Mouse (Mus musculus) forebrain, embryonic 13.5 days (tissue): Measurements from ENCODE around the gene Add2. TPM values are rescaled to one million over a fixed set of nuclear protein-coding genes. Genes with fewer than 3 reads are reported as not detected.

ENCODE experiments used
- ATAC-seq: fragments of 200-750 bp; cut with Nextera tagmentation; 2 replicates; pipeline ENCODE4 v1.8.0; 2017
- H3K27ac ChIP-seq: fragments of 300-500 bp; sonication (generic); 2 replicates; pipeline ENCODE4 v1.5.1; 2015; ENCODE audit warnings: inconsistent platforms, mild to moderate bottlenecking, moderate library complexity
- H3K27me3 ChIP-seq: fragments of 300-500 bp; sonication (generic); 2 replicates; pipeline ENCODE4 v1.6.1; 2015; ENCODE audit warnings: mild to moderate bottlenecking, inconsistent platforms
- H3K36me3 ChIP-seq: fragments of 300-500 bp; sonication (generic); 2 replicates; pipeline ENCODE4 v1.6.1; 2015; ENCODE audit warnings: mild to moderate bottlenecking, inconsistent platforms; ENCODE audit not compliant: poor library complexity, severe bottlenecking
- H3K4me1 ChIP-seq: fragments of 300-500 bp; sonication (generic); 2 replicates; pipeline ENCODE4 v1.6.1; 2015; ENCODE audit warnings: inconsistent platforms
- H3K4me2 ChIP-seq: fragments of 300-500 bp; sonication (generic); 2 replicates; pipeline ENCODE4 v1.6.1; 2015; ENCODE audit warnings: inconsistent platforms, mild to moderate bottlenecking, moderate library complexity
- H3K4me3 ChIP-seq: fragments of 300-500 bp; sonication (generic); 2 replicates; pipeline ENCODE4 v1.5.1; 2015; ENCODE audit warnings: mild to moderate bottlenecking, inconsistent platforms
- H3K9ac ChIP-seq: fragments of 300-500 bp; sonication (generic); 2 replicates; pipeline ENCODE4 v1.6.1; 2015; ENCODE audit warnings: mild to moderate bottlenecking, inconsistent platforms
- H3K9me3 ChIP-seq: fragments of 300-500 bp; sonication (generic); replicated peaks from 2 replicates; pipeline ENCODE4 v1.6.1; 2016; ENCODE audit warnings: inconsistent platforms
- WGBS: fragments of 180-500 bp; shearing (Covaris S2); methylation state at CpG from one replicate; pipeline ENCODE4 v1.1.7; 2015; 5-methylcytosine and 5-hydroxymethylcytosine counted together
- polyA plus RNA-seq: library from polyadenylated mRNA; unstranded; fragments of >200 nt; fragmentation: Nextera tagmentation; extraction: Ambion mirVana; gene quantifications from 2 replicates; pipeline ENCODE4 v1.2.1, GENCODE M21; 2015

Add2 gene
- polyA plus RNA-seq, 1 experiment from 2014 or later: 155 TPM

DNA sequence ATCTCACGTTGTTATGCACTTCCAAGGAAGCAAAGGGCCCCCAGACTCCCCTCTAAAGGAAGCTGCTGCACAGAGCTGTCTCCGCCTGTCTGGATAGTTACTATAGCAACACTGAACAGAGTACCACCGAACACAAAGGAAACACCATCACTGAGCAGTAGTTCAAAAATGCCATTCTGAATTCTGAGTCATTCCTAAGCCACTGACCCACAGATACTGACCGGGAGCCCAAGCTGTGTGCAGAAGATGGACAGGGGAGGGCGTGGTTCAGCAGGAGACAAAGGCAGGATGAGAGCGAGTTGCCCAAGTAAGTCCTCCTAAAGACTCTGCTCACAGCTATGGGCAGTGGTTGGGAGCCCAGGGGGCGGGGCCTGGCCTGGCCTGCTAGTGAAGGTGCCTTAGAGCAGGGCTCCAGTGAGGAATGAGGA is 23.6 kb downstream of the Add2 start:
- H3K36me3 ChIP-seq: no peaks in the 10 kb centered on the region
- H3K4me3 ChIP-seq: peak overlapping the region; percentile 9; the same call in 1 of the 2 replicates
- peak overlapping the region; percentile 98 for H3K27ac ChIP-seq
- H3K9me3 ChIP-seq: no peaks in the 10 kb centered on the region
- ATAC-seq: peak; percentile 86
- H3K4me2 ChIP-seq: peak overlapping the region; percentile 49
- H3K27me3 ChIP-seq: no peaks in the 10 kb centered on the region
- H3K4me1 ChIP-seq: peaks cover 68% of the 10 kb centered on the region
- WGBS: 7% methylated on average over 7 of the region's 7 CpGs
- H3K9ac ChIP-seq: peak overlapping the region; percentile 61

DNA sequence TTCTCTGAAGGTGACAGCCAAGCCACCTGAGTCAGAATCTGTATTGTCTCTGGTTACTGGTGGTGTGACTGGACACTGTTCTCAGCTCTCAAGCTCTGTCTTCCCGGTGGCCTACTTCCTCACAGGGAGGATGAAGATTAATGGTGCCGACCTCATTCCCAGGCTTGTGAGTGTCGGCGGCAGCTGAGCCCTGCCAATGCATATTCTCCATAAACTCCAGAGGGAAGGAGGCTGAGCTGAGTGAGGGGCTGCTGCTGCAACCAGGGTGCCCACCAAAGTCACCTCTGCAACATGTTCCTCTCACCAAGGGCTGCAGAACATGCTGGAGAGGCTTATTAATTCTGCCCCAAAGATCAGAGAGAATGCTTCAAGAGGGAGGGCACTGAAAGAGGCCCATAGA is 24.1 kb downstream of the Add2 start:
- ATAC-seq: peak; percentile 28
- Histone ChIP-seq H3K4me2 (peak overlapping the region; percentile 49), H3K27ac (peak overlapping the region; percentile 98), H3K4me3 (peak overlapping the region; percentile 9; the same call in 1 of the 2 replicates), H3K9ac (peak overlapping the region; percentile 61), H3K4me1 (peaks cover 71% of the 10 kb centered on the region), H3K27me3 (no peaks in the 10 kb centered on the region), H3K9me3 (no peaks in the 10 kb centered on the region), H3K36me3 (no peaks in the 10 kb centered on the region)
- 20% methylated on average over 4 of the region's 4 CpGs for WGBS

DNA sequence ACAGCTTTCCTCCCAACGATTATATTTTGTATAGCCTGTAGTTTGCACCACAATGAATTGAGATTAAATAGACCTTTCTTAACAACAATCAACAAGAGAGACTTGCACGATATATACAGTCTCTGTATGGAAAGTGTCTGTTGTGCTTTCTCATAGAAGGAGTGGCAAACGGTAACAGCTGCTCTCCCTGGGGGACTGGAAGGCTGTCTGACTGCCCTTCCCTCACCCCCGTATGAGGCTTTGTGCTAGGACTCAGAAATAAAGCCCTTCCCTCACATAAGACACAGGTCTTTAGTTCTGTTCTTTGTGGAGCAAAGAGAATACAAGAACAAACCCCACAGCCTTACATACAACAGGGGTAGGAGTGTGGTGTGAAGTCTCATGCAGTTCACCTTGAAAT is 24.6 kb downstream of the Add2 start:
- H3K9ac ChIP-seq: peak overlapping the region; percentile 61
- 4% methylated on average over 4 of the region's 4 CpGs for WGBS
- no peaks in the 10 kb centered on the region for H3K36me3 ChIP-seq
- no peak overlapping the region for H3K4me3 ChIP-seq
- peak overlapping the region; percentile 98 for H3K27ac ChIP-seq
- peak; percentile 23 for ATAC-seq
- H3K27me3 ChIP-seq: no peaks in the 10 kb centered on the region
- H3K9me3 ChIP-seq: no peaks in the 10 kb centered on the region
- peaks cover 72% of the 10 kb centered on the region for H3K4me1 ChIP-seq
- peak overlapping the region; percentile 49 for H3K4me2 ChIP-seq

DNA sequence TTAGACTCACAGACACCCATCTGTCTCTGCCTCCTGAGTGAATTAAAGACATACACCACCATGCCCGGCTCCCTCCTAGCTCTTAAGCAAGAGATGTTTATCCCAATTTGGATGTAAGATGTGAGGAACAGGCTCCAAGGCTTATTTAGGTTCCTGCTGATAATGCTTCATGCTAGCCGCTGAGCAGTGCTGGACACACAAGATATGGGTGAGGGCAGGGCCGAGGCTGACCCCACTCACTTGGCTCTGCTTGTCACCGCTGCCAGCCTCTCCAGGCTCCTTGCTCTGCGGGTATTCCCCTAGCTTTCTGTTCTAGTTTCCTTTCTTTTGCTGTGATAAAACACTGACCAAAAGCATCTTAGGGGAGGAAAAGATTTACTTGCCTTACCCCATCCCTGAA is 25.1 kb downstream of the Add2 start:
- peak overlapping the region; percentile 49 for H3K4me2 ChIP-seq
- ATAC-seq: no peak
- H3K27ac ChIP-seq: peak overlapping the region; percentile 98
- no peak overlapping the region for H3K4me3 ChIP-seq
- H3K9ac ChIP-seq: peak overlapping the region; percentile 61
- H3K36me3 ChIP-seq: no peaks in the 10 kb centered on the region
- peaks cover 73% of the 10 kb centered on the region for H3K4me1 ChIP-seq
- no peaks in the 10 kb centered on the region for H3K9me3 ChIP-seq
- H3K27me3 ChIP-seq: no peaks in the 10 kb centered on the region
- 60% methylated on average over 5 of the region's 5 CpGs for WGBS

DNA sequence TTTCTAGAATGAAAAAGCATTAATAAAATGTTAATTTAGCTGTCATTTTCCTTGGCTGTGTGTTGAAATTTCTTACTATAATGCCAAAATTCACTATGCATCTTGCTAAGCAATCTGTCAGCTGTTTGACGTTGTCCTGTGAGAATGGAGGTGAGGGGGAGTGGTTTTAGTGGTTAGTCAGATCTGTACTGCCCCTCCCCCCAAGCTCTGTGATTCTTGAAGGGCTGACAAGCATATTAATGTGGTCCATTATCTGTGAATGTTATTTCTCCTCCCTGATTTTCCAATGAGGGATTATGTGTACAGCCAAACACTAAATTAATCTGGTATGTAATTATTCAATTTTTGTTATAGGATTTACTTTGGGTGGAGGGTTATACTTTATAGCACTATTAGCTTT is 30.0 kb downstream of the Add2 start:
- no peak overlapping the region for H3K4me3 ChIP-seq
- H3K27me3 ChIP-seq: no peaks in the 10 kb centered on the region
- peak overlapping the region; percentile 43; the same call in 1 of the 2 replicates for H3K4me2 ChIP-seq
- H3K27ac ChIP-seq: peak overlapping the region; percentile 96
- WGBS: 0% methylated on average over 1 of the region's 1 CpGs
- H3K9me3 ChIP-seq: no peaks in the 10 kb centered on the region
- no peaks in the 10 kb centered on the region for H3K36me3 ChIP-seq
- peaks cover 78% of the 10 kb centered on the region for H3K4me1 ChIP-seq
- H3K9ac ChIP-seq: no peak overlapping the region
- ATAC-seq: peak; percentile 44

DNA sequence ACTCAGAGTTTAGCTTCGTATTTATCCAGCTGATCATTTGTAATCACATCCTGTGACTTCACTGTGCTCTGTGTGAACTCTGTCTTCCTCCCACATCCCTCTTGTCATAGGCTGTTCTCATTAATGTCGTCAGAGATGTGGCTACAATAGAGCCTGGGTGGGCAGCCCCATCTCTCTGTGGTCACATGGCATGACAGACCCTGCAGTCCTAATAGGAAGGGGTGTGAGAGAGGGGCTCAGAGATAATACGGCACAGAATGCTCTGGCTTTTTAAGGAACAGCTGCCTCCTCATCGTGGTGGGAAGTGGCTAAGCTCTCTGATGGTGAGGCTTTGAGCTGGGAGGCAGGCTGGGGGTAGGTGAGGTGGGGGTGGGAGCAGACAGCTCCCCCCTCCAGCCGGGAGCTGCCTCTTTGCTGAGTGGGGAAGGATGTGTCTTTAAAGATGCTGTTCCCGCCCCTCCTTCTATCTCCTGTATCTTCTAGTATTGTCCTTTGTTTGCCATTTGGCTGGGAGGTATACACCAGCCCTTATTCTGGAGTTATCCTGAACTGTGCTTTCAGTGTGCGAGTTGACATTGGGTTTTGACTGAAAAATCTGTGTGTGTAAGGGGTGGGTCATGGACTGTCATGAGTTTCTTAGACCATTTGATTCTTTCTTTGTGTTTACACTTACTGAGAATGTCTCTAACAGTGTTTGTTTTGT is 30.8 kb downstream of the Add2 start:
- Histone ChIP-seq H3K36me3 (no peaks in the 10 kb centered on the region), H3K4me1 (peaks cover 78% of the 10 kb centered on the region), H3K4me3 (no peak overlapping the region), H3K27ac (peak overlapping the region; percentile 96), H3K27me3 (no peaks in the 10 kb centered on the region), H3K4me2 (peak overlapping the region; percentile 43), H3K9ac (peak overlapping the region; percentile 54), H3K9me3 (no peaks in the 10 kb centered on the region)
- ATAC-seq: peak; percentile 86
- 19% methylated on average over 7 of the region's 7 CpGs for WGBS

DNA sequence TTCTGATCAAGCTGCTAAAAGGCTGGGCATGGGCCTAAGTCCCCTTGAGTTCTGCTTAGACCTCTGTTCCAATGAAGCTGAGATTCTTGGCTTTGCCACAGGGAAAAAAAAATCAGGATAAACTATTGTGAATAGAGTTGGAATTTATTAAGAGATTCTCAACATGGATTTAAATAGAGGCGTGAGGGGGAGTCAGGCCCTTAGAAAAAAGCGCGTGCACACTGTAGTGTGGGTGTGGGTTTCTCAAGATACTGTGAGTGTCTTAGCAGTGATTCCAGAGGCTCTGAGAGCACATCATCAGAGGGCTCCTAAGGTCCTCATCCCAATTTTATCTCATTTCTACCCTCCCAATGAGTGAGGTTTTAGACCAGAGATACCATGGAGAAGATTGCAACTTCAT is 31.7 kb downstream of the Add2 start:
- Histone ChIP-seq H3K4me1 (peaks cover 85% of the 10 kb centered on the region), H3K9me3 (no peaks in the 10 kb centered on the region)
- 82% methylated on average over 3 of the region's 3 CpGs for WGBS

DNA sequence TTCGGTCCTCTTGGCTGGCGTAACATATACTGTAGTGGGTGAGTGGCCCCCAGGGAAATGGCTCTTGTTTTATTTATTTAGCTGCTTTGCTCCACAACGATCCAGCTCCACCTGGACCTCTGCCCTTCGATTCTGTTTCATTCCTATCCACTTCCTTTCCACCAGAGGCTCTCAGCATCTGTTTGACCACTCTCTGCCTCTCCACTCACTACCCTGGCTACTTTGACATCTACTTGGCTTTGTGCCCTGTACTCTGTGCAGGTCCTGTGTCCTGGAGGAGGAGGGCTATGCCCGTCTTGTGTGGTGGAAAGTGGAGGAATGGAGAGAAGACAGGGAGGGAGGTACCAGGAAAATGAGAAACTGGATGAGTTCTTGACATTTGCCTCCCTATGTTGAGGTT is 33.7 kb downstream of the Add2 start:
- H3K9ac ChIP-seq: no peak overlapping the region
- H3K4me2 ChIP-seq: peak overlapping the region; percentile 25; the same call in 1 of the 2 replicates
- H3K4me1 ChIP-seq: peaks cover 98% of the 10 kb centered on the region
- H3K4me3 ChIP-seq: no peak overlapping the region
- H3K9me3 ChIP-seq: no peaks in the 10 kb centered on the region
- no peaks in the 10 kb centered on the region for H3K36me3 ChIP-seq
- H3K27ac ChIP-seq: peak overlapping the region; percentile 96
- 62% methylated on average over 5 of the region's 5 CpGs for WGBS
- no peak for ATAC-seq
- no peaks in the 10 kb centered on the region for H3K27me3 ChIP-seq

More for the DNA sequence above, 31.7 kb downstream of the Add2 start:
- H3K27ac ChIP-seq: peak overlapping the region; percentile 96
- H3K9ac ChIP-seq: no peak overlapping the region; the same call in 1 of the 2 replicates
- H3K36me3 ChIP-seq: no peaks in the 10 kb centered on the region
- ATAC-seq: no peak
- peak overlapping the region; percentile 43; the same call in 1 of the 2 replicates for H3K4me2 ChIP-seq
- H3K4me3 ChIP-seq: no peak overlapping the region
- no peaks in the 10 kb centered on the region for H3K27me3 ChIP-seq

DNA sequence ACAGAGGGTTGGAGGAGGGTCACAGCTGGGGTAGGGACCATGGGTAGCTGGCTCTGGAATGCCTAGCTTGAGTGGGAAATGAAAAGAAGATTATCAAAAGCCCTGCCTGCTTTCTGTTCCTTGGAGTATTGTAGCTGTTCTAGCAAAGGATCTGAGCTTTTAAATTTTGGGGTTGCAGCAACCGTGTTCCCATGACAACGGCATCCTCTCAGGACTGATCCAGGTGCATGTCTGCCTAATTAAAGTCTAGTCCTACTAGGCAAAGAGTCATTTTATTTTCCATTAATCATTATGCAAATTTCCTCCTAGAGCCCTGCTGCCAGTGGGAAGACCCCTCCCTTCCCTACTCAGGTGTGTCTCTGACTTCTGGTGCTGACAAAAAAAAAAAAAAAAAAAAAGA is 34.2 kb downstream of the Add2 start:
- no peak; the same call in 1 of the 2 replicates for ATAC-seq
- Histone ChIP-seq H3K36me3 (no peaks in the 10 kb centered on the region), H3K4me1 (peaks cover 97% of the 10 kb centered on the region), H3K4me2 (peak overlapping the region; percentile 25; the same call in 1 of the 2 replicates), H3K9ac (no peak overlapping the region), H3K4me3 (no peak overlapping the region), H3K27me3 (no peaks in the 10 kb centered on the region), H3K27ac (peak overlapping the region; percentile 96), H3K9me3 (no peaks in the 10 kb centered on the region)
- WGBS: 49% methylated on average over 2 of the region's 2 CpGs

DNA sequence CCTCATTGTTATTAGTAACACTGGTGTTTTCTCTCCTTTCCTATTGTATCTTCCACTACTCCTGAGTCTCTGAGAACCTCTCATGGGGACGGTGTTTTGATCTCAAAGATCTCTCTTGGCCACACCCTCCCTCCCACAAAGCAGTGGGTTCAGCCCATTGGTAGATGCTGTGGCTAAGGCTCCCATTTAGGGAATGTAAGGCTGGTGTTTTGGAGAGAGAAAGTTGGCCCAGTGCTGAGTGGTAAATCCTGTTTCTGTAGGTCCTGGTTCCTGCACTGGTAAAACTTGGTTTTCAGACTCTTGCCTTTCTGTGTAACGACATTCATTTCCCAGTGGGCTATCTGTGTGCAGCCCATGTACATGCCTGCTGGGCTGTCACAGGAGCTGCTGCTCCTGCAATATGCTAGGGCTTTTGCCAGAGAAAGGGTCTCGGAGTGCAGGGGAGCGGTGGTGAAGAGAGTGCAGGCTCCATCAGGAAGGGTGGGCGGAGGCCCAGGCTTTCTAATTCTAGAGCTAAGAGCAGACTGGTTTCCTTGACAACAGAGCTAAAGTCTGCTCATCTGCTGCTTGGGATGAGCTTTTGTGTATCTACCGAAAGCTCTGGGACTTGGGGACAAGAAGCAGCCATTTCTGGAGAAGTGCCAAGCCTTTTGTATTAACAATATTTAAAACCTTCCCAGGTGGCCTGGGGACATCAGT is 36.0 kb downstream of the Add2 start:
- Histone ChIP-seq H3K36me3 (no peaks in the 10 kb centered on the region), H3K4me2 (peak overlapping the region; percentile 28), H3K4me3 (no peak overlapping the region), H3K27me3 (no peaks in the 10 kb centered on the region), H3K9ac (no peak overlapping the region), H3K4me1 (peaks cover 95% of the 10 kb centered on the region), H3K27ac (peak overlapping the region; percentile 96), H3K9me3 (no peaks in the 10 kb centered on the region)
- ATAC-seq: peak; percentile 80
- WGBS: 17% methylated on average over 6 of the region's 6 CpGs

DNA sequence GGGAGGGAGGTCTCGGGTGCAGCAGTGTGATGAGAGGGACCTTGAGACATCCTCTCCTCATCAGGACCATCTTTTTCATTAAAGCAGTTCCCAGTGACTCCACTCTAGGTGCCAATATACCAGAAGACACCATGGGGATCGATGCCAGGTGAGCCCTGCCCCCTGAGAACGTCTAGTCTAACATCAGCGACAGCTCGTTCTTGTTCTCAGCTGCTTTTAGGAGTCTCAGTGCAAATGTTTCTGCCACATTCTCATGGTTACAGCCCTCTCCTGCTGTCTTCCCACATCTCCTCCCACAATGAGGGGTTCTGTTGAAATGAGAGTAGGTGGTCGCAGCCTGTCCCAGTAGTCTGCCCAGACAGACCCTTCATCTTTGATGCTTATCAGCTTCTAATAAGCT is 38.2 kb downstream of the Add2 start:
- ATAC-seq: no peak
- Histone ChIP-seq H3K36me3 (no peaks in the 10 kb centered on the region), H3K4me1 (peaks cover 87% of the 10 kb centered on the region), H3K4me2 (no peak overlapping the region), H3K27ac (peak overlapping the region; percentile 40; the same call in 1 of the 2 replicates), H3K9ac (no peak overlapping the region), H3K9me3 (no peaks in the 10 kb centered on the region), H3K27me3 (no peaks in the 10 kb centered on the region), H3K4me3 (no peak overlapping the region)
- WGBS: 78% methylated on average over 6 of the region's 6 CpGs

DNA sequence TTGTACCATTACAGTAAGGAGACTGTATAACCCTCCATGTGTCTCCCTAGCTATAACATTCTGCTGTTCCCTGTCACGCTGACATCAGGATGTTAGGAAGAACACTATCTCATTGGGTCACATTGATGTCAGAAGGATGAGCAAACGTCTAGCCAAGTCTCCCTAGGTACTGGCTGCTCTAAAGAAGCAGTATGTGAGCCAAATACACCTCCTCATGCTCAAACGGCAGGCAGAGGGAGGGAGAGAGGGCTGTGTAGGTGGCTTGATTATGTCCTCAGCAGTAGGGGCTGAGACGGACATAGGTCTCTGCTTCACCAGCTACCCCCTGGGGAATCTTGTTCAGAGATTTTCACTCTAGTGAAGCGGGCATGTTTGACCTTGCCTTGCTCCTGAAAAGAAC is 38.7 kb downstream of the Add2 start:
- Histone ChIP-seq H3K4me2 (no peak overlapping the region), H3K27me3 (no peaks in the 10 kb centered on the region), H3K9me3 (no peaks in the 10 kb centered on the region), H3K4me1 (peaks cover 83% of the 10 kb centered on the region), H3K36me3 (no peaks in the 10 kb centered on the region), H3K4me3 (no peak overlapping the region), H3K27ac (peak overlapping the region; percentile 40; the same call in 1 of the 2 replicates), H3K9ac (no peak overlapping the region)
- 52% methylated on average over 5 of the region's 5 CpGs for WGBS
- no peak for ATAC-seq
